Mouse (Mus musculus): ENCODE data around the gene Ces1d. TPM values are rescaled to one million over a fixed set of nuclear protein-coding genes. Genes with fewer than 3 reads are reported as not detected.

Gene Ces1d
- polyA plus RNA-seq, 1 experiment from 2014 or later: 0.22 TPM

Other genes with a start within 250 kb of the Ces1d start
- not detected in 2 replicates for gene Slc6a2, start 237.8 kb downstream of the Ces1d start, polyA plus RNA-seq (2015; fragmentation: Nextera tagmentation; extraction: Ambion mirVana)
- not detected in 2 replicates for gene Ces1a, start 149.6 kb downstream of the Ces1d start, polyA plus RNA-seq (2015; fragmentation: Nextera tagmentation; extraction: Ambion mirVana)
- not detected in 2 replicates for gene Ces1b, start 117.8 kb downstream of the Ces1d start, polyA plus RNA-seq (2015; fragmentation: Nextera tagmentation; extraction: Ambion mirVana)
- gene Ces1c, start 66.6 kb downstream of the Ces1d start, polyA plus RNA-seq (2015; fragmentation: Nextera tagmentation; extraction: Ambion mirVana): not detected in 2 replicates
- not detected in 2 replicates for gene Ces1e, start 31.8 kb upstream of the Ces1d start, polyA plus RNA-seq (2015; fragmentation: Nextera tagmentation; extraction: Ambion mirVana)
- gene Ces1f, start 81.9 kb upstream of the Ces1d start, polyA plus RNA-seq (2015; fragmentation: Nextera tagmentation; extraction: Ambion mirVana): not detected in 2 replicates
- not detected in 2 replicates for gene Ces1g, start 139.5 kb upstream of the Ces1d start, polyA plus RNA-seq (2015; fragmentation: Nextera tagmentation; extraction: Ambion mirVana)
- not detected in 2 replicates for gene Ces1h, start 181.9 kb upstream of the Ces1d start, polyA plus RNA-seq (2015; fragmentation: Nextera tagmentation; extraction: Ambion mirVana)

Data from forebrain, embryonic 16.5 days (tissue).